Mouse (Mus musculus) G1E-ER4 (cell line): ENCODE measurements around the gene Foxj2. TPM values are rescaled to one million over a fixed set of nuclear protein-coding genes. Genes with fewer than 3 reads are reported as not detected.

Experiments used
- GATA1 ChIP-seq: IDR thresholded peaks from one replicate; pipeline ENCODE4 v1.8.0; 2012; ENCODE audit warnings: low read length, inconsistent platforms
- polyA plus RNA-seq: library from polyadenylated mRNA; stranded (reverse); fragments of >175 nt; gene quantifications from 2 replicates; pipeline ENCODE4 v1.2.3, GENCODE M21; 2012

Gene Foxj2
- polyA plus RNA-seq, 1 experiment: 18.7 TPM

DNA sequence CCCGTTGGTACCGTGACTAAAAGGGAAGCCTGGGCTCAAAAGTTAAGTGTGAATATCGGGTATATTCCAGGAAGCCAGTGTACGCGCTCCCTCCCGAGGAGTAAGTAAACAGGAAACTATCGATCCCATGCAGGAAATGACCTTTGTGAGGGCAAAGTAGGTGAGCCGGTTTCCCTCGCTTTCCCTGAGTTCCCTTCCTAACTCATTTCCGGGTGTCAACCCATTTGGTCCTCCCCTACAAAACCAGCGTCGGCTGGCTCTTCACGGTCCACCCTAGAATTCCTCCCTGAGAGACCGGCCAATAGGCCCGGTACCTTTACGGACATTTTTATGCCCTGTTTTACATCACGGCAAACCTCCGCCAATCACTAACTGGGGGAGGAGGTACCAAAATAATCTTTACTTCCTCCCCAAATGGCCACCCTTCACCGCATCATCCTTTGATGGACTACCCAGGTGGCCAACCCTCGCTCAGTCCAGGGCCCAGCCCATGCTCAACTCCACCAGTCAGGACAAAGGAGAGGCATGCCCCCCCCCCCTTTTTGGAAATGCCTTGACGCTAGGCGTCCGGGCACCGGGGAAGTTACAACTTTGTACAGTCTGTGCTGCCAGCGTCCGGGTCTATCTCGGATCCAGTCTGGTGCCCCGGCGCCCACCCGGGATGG is 9.0 kb upstream of the Foxj2 start:
- TF ChIP-seq GATA1: no peak

DNA sequence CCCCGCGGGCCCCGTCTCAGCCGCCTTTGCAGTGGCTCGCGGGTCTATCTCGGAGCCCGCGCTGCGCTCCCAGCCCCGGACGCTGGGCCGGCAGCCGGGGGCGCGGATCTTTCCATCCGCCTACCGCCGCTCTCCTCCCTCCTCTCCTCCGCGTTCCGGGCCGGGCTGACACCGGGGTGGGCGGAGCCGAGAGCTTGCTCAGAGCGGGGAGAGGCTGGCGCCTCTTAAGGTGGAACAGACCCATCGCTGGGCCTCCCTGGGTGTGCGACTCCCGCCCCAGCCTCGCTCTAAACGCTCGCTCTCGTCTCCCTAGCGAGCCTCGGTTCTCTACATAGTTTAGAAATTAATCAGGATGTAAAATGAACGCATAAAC is 8.4 kb upstream of the Foxj2 start:
- TF ChIP-seq GATA1: no peak

DNA sequence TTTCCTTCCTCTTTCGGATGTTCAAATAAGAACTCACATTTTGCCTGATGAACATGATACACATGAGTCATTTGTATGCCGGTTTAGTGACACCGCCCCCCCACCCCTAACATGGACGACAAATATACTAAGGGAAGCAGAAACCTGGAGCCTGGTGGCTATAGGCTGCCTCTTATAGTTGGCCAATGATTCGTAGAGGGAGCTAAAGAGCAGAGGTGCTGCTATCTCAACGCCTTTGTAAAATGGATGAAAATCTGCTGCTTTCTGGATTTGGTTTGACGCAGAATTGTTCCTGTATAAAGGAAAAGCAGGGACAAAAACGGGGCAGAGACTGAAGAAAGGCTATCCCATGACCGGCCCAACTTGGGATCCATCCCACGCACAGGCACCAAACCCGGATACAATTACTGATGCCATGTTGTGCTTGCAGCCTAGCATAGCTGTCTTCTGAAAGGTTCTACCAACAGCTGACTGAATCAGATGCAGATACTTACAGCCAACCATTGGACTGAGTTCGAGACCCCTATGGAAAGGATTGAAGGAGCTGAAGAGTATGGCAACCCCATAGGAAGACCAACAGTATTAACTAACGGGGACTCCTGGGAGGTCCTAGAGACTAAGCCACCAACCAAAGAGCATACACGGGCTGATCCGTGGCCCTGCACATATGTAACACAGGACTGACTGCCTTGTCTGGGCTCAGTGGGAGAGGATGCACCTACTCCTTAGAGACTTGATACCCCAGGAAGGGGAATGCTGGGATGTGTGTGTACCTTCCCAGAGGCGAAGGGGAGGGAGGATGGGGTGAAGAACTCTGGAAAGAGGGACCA is 7.7 kb upstream of the Foxj2 start:
- no peak for TF ChIP-seq GATA1

- no peak for TF ChIP-seq GATA1
These were observed 7.0 kb upstream of the Foxj2 start for GRCm38 (mm10) chr6:122812716-122813115.

- TF ChIP-seq GATA1: no peak
These were observed 6.1 kb upstream of the Foxj2 start for GRCm38 (mm10) chr6:122813640-122814039.

DNA sequence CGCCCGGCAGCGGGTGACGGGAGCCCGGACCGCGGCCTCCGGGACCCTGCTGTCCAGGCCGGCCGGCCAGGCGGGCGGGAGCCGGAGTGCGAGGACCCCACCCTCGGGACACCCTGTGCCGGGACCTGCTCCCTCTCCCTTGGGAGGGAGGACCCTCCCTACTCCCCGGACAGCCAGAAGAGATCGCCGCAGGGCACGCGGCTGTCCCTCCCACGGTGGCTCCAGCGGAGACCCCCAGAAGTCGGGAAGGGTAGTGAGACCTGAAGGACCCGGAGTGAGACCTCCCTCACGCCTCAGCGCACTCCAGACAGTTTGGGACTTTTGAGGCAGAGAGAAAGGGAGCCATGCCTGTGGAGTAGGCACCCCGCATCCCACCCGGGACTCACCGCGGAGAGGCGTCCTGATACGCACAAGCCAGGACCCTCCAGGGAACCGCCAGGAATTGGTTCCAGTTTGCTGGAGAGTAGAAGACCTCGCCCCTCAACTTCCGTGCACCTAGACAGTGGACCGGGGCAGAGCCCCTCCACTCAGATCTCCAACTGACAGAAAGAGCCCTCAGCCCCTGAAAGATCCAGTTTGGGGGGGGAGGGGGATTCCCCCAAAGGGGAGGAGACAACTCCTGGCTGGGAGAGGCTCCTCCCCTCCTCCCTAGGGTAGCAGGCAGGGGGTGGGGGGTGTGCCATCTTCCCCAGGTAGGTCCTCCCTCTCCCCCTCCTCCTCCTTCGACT is 521 bp downstream of the Foxj2 start:
- no peak for TF ChIP-seq GATA1

DNA sequence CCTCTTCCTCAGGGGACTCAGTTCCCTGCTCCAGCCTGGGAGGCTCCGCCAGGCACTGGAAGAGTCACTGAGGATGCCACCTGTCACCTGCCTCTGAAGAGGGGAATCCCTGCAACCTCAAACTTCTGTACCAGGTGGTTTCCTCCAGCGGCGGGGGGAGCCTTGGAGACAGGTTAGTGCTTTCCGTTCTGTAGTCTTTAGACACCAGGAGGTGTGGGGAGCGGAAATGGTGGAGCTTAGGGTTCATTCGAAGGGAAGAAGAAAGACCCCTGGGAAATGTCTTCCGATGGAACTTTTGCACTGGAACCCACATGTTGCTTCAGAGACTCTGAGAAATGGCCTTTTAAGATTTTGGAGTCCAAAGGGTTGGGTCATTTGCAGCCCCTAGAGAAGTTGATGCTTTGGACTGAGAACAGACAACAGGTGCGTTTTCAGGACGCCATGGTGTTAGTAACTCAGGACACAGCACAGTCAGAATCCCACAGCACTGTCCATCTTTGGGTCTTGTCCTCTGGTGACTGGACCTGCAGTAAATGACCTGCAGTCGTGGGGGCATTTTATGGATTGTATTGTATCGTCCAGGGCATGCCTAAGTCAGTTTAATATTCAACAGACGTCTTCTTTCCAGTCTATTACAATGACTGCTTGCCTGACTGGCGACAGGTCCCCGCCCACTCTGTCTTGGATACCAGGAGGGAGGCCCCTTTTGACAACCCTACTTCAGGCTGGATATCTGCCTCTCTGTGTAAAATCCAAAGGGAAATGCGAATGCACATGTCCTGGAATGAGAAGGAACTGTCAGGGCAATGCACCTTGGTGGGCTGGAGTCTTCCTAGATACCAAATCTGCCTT is 1.3 kb downstream of the Foxj2 start:
- TF ChIP-seq GATA1: no peak

GRCm38 (mm10) chr6:122821822-122822221 is 2.1 kb downstream of the Foxj2 start:
- TF ChIP-seq GATA1: no peak

DNA sequence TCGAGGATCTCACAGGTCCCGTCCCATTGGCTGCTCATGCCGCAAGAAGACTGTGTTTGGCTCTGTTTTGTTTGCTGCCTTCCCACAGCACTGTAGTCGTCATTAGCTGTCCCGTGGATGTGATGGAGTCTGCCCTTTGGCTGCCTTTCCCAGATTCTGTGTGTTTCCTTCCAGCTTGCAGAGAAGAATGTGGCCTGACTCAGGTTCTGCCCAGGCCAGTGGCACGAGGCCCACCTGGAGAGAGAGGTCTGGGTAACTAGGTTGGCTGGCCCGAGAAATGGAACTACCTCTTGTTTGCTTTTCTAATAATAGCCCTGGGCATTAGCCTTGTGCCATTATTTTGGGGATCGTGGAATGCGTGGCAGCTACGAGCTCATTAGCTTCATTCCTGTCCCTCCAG is 4.4 kb downstream of the Foxj2 start:
- no peak for TF ChIP-seq GATA1

DNA sequence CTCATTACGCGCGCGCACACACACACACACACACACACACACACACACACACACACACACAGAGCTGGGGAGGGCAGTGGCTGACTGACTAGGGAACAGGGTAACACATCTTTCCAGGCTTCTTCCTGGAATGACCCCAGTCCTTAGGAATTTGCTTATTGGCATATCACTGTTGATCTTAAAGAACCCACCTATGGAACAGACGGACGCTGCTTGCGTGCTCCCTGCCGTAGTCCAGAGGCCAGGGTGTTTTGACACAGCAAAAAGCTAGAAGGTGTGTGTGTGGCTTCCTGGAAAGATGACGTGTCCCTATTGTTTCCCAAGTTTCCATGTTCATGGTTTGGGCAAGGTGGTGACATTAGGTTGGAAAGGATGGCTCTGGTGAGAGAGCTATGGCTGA is 5.5 kb downstream of the Foxj2 start:
- no peak for TF ChIP-seq GATA1

DNA sequence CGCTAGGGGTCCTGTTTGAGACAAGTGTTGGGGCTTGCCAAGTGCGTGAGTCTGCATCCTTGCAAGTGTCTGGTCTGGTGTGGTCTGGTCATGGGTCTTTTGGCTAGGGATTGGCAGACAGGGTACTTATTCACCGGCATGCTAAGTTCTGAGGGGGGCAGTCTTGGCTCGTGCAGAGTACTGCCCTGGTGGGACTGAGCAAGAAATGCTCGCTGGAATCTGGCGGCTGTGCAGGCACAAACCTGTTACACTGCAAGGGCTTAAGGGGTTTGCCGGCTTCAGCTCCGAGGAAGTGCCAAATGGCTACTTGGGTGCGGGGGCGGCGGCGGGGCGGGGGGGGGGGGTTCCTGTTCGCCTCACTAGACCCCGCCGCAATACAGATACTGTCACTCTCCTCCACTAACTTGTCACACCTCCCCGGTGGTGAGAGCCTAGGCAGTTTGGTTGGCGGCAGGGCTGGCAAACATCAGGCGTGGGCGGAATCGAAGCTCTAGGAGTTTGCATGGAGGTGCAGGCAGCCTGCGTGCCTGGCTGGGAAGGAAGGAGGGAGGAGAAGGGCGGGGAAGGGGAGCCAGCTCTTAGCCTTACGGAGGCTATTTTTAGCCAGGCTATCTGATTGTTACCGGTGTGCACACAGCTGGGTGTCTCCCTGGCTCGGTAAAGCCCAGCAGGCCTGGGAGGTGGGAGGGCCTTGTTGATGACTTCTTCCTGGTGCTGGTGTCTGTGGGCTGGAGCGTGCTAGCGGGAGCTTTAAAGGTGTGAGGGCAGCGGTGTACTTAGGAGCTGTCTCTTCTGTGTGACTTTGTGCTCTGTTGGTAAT is 6.4 kb downstream of the Foxj2 start:
- no peak for TF ChIP-seq GATA1

GRCm38 (mm10) chr6:122828086-122828485 is 8.4 kb downstream of the Foxj2 start:
- TF ChIP-seq GATA1: no peak

DNA sequence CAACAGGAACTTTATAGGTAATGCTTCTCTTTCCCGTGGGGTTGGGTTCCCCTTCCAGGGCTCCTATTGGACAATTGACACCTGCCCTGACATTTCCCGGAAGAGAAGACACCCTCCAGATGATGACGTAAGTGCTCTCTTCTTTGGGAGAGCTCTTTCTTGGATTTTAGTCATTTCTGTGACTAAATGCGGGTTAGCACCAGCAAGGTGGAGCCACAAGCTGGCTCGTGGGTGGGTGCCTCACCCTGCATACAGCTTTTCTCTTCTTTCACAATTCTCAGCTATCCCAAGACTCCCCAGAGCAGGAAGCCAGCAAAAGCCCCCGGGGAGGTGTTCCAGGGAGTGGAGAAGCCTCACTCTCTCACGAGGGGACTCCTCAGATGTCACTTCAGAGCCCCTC is 13.2 kb downstream of the Foxj2 start:
- TF ChIP-seq GATA1: no peak

DNA sequence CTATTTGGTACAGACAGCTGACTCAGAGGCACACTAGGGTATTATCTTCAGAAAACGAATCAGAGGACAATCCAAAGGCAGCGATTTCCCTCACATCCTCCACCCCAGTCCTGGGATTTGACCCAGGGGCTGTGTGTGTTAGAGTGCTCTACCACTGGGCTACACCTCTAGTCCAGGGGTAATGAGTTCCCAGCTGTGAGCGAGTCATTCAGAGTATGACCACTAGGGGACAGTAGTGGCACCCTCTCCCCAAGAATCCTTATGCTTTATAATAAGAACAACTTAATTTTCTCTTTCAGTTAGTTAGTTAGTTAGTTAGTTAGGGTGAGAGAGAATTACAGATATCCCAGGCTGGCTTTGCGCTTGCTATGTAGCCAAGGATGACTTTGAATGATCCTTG is 14.7 kb downstream of the Foxj2 start:
- no peak for TF ChIP-seq GATA1

GRCm38 (mm10) chr6:122836974-122837373 is 17.3 kb downstream of the Foxj2 start:
- TF ChIP-seq GATA1: no peak
